Mouse (Mus musculus) adrenal gland, postnatal 14 days (tissue): ENCODE data around the gene Col4a4. TPM values are rescaled to one million over a fixed set of nuclear protein-coding genes. Genes with fewer than 3 reads are reported as not detected.

Experiments
- DNase-seq: peaks from one replicate; pipeline ENCODE4 v3.0.0; 2021; ENCODE audit warnings: mixed read lengths
- total RNA-seq: library from RNA; stranded (reverse); gene quantifications from 2 replicates; pipeline ENCODE4 v1.2.3, GENCODE M21; 2021

Gene Col4a4
- total RNA-seq, 1 experiment from 2014 or later: 9.5 TPM

DNA sequence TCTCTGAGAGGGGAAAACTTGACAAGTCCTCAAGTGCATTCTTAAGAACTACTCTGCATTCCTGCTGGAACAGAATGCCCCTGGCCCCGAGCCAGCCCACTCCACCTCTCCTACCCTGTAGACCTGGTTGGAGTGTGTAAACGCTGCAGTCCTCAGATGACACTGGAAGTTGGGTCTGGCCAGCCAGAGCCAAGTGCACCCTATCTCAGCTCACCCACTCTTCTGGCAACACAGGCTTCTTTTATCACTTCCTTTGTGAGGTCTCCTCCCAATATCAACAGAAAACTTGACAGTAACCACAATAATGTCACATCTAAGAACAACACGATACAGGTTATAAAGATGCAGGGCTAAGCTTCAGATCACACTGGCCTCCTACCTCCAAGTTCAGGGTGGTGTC, 8.7 kb downstream of the Col4a4 start:
- peak; percentile 42 for DNase-seq

DNA sequence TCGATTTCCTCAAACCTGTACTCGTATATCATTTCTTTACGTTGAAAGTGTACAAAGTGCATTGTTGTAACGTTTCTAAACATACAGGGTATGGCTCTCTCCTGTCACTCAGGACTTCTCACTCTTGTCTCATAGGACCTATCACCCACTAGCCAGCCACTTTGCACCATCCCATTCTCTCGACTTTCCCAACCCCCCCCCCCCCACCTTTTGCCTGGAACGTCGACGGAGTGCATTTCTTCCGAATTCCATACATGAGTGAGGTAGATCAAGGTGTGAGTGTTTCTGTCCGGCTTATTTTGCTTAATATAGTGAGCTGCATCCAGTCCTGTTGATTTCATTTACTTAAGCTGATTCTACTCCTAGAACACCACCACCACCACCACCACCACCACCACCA, 9.3 kb downstream of the Col4a4 start:
- no peak for DNase-seq

DNA sequence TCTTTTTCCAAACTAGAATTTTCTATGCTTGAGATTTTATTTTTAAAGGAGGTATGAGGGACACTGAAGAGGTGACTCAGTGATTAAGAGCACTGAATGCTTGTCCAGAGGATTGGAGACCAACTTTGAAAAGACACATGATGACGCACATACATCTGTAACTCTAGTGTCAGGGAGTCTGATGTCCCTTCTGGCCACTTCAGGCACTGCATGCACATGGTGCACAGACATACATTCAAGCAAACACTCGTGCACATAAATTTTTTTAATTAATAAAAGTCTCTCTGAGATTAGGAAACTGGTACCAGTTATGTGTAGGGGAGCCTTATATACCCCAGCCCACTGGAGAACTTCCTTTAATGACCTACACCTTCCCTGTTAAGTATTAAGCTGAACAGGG, 10.5 kb downstream of the Col4a4 start:
- DNase-seq: no peak

DNA sequence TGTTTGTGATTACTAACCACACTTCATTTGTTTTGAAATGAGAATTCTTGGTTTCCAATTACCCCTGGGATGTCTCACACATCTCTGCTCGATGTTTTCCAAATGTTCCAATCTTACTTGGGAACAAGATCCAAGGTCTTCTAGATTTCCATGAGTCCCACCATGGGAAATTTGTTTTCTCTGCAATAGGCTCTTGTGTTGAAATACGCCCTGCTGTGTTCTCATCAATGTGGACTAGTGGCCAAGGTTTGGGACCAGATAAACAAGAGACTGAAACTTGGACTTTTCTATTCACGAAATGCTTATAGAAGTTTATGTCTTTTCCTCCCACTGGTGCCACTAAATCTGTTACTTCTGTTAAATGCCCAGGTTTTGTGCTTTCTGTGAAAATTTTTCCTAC, 11.0 kb downstream of the Col4a4 start:
- no peak for DNase-seq

DNA sequence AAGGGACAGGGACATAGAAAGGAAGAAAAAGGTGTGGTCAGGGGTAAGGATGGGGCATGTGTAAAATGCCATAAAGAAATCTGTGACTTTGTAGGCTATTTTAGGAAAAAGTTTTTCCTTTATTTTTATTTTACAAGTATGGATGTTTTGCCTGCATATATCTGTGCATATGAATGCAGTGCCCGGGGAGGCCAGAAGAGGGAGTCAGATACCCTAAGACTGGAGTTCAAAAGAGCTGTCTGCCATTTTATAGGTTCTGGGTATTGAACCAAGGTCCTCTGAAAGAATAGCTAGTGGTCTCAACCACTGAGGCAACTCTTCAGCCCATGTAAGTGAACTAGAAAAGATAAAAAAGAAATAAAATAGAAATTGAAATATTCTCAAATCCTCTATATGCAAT, 14.9 kb downstream of the Col4a4 start:
- DNase-seq: peak; percentile 33

DNA sequence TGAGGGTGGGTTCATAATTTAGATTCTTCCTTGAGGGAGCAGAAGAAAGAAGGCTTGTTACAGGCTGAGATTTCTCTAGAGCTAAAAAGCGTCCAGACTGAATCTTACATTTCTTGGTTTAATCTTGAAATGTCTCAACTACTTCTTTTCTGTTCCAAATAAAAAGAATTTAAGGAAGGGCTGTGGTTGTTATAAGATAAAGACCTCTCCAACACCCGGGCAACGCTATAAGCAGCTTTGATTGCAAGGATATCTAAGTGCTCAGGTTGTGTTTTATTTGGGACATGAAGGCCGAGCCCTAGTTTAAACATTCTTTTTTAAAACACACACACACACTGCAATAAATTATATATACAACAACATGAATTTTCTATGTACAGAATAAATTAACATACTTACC, 17.2 kb downstream of the Col4a4 start:
- no peak for DNase-seq

DNA sequence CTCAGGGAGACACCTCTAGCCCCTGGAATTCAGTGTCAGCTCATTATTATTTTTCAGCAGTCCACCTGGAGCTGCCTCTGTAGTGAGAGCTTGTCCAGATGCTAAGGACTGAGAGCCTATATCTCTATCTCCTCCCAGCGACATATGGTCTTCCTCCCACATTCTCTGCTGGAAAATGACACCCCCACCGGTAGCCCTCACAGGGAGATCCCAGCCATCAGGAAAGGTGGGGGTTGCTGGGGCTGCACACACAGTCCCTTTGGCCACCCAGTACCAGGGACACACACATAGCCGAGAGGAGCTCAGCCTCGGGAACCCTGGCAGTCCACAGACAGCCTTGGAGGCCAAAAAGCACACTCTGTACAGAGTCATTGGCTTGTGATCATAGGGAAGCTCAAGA, 26.4 kb downstream of the Col4a4 start:
- no peak for DNase-seq

DNA sequence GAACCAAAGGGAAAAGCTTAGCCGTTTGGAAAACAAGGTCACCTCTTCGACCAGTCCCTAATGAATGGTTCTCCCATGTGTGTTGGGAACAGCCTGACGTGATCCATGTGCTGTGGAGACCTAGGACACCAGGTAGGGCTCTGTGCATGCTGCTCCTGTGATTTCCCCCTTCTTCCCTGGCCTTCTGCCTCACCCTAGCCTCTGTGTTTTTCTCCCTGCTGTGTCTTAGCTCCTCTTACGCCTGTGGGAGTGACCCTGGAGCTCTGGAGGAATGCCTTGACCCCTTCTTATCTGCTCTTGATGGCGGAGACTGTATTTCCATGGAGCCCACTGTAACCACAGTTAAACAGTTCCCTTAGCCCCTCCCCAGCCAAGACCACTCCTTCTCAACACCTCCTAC, 31.8 kb downstream of the Col4a4 start:
- no peak for DNase-seq

DNA sequence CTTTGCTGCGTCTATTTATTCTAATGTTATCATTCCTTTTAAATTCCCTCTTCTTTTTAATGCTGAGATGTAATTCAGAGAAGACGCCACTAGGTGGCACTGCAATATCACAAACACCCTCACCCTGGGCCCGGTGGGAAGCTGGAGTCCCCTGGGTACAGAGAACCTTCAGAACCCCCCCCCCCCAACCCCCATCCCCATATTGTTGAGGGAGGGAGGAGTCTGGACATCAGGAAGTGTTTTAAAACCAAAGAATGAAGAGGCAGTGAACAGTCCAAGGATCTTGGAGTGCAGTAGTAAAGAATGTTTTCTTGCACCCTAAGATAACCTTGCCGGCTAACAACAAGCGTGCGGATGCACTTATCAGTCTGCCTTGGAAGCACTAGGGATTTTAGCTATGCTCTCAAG, 32.2 kb downstream of the Col4a4 start:
- peak; percentile 31 for DNase-seq

DNA sequence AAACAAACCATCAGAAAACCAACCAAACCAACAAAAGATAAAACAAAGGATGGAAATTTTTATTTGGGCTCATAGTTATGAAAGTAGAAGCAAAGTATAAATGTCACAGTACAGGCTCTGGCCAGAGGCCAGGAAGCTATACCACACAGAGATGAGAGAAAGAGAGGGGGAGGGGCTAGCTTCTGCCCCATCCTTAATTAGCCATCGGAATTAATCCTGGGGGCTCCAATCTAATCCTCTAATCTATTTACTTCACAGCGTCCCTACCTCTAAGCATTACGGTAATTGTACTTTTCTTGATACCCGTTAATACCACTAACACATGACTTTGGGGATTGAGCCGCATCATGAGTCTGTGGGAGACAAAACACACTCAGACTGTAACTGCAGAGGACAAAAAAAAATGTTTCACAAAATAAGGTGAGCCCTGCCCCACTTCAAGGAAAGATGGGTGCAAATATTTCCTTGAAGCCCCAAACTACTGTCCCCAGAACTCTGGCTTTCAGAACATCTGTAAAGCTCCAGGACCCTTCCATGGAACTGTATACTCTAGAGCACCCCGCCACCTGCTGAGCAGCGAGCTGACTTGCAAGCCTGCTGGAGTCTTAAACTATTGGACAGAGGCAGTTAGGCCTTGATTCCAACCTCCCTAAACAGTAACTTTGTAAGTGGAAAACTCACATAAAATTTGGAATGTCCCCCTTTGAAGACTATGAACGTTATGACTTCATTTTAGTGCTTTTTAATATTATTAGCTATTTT, 41.3 kb downstream of the Col4a4 start:
- DNase-seq: no peak

DNA sequence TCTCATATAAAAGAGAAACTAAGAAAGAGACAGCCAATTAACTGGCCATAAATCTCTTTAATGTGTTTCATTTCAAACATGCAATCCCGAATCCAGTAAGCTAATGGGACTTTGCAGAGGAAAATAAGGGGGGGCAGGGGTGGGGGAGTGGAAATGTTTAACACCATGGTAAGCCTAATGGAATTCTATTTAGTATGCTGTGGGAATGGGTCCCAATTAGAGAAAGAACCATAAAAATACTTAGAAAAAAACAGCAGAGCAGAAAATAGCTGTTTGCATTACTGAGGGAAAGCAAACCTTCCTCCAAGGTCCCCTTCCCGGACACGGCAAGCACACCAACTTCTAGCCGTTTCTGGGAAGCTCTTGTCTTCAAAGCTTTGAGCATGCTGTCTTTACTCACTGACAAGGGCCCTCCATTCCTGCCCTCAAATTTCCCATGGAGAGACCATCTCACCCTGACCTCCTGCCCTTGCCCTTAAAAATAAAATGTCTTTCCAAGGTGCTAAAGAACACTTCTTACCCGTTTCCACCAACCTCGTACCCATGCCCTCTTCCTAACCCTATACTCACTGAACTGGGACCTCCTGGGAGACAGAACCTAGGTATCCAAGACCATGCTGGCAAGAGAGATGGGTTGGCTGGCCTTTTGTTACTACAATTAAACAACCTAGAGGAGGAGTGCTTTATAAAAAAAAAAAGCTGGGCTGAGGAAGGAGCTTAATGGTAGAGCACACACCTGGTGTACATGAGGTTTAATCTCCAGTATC, 42.0 kb downstream of the Col4a4 start:
- no peak for DNase-seq

DNA sequence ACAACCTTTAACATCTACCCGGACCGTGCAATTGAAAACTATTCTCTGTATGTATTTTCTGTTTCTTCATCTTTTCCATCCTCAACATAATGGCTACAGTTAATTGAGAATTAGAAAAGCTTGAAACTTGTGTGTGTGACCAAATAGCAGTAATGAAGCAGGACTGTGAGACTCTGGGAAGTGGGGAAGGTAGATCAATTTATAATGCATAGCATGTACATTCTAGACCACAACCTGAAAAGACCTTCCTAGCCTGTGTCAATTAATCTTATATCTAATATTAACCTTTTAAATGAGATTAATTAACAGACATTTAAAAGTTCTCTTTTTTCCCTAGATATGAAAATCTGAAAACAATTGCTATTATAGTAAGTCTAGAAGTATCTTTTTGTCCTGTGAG, 42.7 kb downstream of the Col4a4 start:
- DNase-seq: no peak

DNA sequence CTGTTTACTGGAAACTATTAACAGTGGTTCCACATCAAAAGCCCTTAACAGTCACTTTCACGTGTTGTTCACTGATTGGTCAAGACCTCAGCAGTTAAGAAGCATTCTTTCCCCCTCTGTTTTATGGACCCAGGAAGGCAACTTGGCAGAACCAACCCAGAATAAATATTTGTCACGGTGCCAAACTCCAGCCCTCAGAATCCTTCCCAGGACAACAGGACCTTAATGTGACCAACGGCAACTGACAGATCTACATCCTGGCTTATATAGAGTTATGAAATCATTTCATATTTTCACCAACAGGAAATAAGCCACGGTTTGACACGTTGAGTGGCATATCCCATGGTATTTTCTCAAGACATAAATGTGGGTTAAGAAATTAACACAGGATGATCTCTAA, 46.6 kb downstream of the Col4a4 start:
- no peak for DNase-seq

DNA sequence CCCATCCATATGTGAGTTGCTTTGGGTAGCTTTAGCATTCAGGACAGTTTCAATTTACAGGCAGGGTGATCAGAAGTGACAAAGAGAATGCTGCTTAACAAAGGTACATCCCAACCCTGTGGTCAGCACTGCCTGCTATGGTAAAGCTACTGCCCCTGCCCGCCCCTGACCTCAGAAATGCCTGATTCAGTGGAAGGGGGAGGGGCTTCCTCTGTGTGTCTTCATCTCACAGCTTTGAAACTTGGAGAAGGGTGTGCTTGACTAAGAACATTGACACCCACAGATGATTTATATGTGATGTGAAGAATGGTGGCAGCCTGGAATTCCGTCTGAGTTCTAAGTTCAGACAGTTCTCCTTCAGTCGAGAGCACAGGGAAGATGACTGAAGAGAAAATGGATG, 48.8 kb downstream of the Col4a4 start:
- DNase-seq: no peak

DNA sequence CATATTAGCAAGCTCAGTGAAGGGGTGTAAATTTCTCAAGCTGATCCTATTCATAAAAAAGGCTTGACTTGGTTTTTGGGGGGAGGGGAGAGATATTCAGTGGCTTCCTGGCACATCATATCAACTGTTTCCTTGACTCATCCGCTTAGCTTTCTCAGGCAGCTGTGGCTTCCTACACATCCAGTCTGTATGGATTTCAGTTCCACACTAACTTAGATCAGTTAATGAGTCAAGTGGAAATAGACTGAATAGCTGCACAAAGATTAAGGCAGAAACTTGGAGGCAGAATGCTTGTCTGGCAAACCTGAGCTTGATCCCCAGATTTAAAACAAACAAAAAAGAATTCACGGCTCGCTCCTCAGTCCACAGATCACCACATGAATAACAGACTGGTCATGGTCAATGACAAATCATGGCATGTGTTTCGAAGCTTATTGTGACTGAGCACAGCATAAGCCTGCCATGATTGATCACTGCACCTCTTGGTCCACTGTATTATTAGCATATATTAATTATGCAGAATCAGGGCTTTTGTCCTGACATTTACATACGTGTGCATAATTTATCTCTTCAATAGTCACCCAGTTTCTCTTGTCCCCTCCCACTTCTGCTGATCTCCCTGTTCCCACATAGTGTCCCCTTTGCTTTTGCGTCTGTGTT, 50.0 kb downstream of the Col4a4 start:
- DNase-seq: no peak

DNA sequence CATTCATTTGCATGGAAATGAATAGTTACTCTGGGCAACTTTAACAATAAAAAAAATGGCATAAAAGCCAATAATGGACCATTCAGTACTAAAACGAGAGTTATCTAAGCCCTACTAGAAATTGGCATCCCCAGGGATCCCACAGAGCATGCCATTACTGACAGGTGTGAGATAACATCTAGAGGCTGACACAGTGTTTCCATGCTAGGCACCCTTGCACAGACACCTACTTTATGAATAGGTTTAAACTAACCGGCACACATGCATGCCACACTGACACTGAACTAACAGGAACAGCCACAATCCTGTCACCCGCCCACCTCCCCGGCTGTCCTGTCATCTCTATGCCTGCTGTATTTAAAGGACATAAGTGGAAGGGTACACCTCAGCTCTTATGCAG, 58.7 kb downstream of the Col4a4 start:
- DNase-seq: no peak

DNA sequence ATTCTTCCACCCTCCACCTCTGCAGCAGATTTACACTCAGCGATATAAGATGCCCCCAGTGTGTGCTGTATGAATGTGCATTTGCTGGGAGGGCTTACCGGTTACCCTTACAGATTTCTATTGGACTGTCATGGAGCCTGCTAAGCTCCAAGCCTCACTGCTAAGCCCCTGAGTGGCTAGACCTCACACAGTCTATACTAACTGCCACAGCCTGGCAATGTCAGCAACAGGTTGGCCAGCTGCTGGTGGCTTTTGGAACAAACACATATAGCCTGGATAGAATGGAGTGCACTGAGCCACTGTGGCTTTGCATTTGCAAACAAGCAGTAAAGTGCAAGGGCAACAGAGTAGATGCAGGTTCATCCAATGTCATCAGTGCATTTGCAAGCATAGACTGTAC, 94.7 kb downstream of the Col4a4 start:
- DNase-seq: no peak

DNA sequence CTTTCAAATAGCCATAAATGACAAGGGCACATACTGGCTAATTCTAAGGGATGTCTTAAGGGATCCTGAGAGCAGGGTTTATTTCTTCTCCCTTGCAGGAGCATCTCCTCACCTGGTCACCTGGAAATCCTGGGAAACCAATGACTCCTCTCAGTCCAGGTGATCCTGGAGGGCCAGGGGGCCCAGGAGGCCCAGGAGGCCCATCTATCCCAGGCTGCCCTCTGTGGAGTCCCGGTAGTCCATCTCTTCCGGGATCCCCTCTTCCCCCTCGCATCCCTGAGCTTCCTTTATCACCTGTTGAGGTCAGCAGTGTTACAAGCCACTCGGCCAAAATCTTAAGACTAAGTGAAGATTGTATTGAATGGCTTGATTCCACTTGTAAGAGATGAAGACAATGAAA, 100.3 kb downstream of the Col4a4 start:
- no peak for DNase-seq

DNA sequence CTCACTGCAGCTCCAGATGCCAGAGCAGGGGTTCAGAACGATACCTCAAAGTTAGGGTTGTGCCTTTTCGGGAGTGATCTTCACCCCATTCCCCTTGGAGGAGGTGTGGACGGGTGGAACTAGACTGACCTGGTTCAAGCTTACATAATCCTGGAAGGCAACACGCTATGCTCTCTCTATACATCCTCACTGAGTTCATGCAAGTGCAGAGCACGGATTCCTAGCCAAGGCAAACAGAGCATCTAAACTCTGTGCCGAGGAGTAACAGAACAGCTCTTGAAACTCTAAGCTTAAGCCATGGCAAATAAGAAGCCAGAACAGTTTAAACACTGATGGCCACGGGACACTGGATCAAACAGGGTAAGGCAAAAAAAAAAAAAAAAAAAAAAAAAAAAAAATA, 104.3 kb downstream of the Col4a4 start:
- DNase-seq: no peak

DNA sequence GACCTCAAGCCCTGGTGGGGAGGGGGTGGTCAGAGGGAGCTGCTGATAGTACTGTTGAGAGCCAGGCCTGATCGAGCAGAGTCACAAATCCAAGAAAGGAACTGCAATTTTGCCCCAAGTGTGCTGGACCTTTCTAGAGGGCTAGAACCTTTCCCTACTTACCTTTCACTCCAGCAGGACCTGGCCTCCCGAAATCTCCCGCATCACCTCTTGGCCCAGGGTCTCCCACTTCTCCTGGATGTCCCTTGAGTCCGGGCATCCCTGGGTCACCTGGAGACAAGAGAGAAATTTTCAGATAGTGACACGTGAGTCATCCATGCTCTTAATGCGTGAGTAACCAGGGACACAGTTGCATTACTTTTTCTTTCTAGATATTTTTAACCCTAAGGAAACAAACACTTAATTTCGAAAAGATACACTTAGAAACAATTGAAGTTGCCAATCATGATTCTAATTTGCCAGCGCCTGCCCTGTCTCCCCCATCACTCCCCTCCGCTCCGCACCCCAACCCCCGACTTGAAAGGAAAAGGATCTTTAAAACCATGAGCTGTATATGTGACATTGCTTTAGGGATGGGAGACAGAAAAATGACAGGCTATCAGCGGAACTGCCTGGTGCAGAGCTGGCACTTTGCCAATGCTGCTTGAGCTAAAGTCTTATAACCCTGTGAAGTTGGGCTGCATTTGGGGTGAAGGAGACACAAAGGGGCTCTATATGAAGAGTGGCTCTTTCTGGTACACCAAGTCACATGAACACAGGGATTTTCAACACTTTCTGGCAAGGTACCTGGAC, 106.8 kb downstream of the Col4a4 start:
- no peak for DNase-seq

DNA sequence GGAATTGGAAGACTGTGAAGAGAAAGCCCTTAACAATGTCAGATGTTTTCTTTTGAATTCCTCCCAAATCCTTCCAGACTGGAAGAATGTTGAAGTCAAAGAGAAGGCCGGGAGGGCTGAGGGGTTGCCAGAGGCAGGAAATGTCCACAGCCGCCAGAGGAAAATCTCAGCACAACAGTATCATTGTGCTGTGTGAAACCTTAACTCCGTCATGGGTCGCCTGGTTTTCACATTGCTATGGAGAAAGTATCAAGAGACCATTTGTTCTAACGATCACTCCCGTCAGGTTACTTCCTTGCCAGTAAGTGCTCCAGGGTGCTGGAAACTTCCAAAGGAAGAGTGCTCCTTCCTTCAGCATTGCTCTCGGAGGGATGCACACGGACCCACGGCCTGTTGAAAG, 109.9 kb downstream of the Col4a4 start:
- DNase-seq: no peak

DNA sequence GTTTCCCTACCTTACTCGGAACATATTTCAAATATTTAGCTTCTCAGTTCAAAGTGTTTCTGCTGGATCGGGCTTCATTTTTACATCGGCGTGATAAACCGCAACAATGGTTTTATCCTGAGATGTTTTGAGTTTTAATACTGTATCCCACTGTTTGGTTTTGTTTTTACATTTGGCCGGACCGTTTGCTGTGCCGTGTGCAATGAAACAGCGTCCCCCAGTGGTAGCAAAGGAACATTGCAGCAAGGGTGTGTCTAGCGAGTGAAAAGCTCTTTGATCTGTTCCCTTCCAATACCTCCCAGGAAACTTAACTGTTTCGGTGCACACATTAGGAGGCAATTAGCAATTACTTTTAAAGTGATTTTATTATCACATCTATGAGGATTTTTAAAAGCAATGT, 110.4 kb downstream of the Col4a4 start:
- peak; percentile 58 for DNase-seq

DNA sequence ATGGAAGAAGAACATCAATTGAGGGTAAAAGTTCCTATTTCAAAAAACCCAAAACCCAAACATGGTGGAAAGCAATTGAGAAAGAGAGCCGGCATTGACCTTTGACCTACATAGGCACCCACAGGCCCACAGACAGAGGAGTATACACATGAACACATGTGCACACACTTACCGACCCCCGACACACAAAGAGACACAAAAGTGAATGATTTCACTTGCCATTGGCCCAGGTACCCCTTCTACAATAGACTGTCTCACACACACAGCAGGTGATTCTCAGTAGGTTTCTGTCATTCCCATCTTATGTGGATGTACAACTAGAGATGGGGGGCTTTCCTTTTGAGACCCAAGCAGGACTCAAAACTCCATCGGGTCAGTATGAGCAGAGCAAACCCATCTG, 110.8 kb downstream of the Col4a4 start:
- no peak for DNase-seq
